ENCODE assay signal across 10 mouse cellular contexts in the genomic region with DNA sequence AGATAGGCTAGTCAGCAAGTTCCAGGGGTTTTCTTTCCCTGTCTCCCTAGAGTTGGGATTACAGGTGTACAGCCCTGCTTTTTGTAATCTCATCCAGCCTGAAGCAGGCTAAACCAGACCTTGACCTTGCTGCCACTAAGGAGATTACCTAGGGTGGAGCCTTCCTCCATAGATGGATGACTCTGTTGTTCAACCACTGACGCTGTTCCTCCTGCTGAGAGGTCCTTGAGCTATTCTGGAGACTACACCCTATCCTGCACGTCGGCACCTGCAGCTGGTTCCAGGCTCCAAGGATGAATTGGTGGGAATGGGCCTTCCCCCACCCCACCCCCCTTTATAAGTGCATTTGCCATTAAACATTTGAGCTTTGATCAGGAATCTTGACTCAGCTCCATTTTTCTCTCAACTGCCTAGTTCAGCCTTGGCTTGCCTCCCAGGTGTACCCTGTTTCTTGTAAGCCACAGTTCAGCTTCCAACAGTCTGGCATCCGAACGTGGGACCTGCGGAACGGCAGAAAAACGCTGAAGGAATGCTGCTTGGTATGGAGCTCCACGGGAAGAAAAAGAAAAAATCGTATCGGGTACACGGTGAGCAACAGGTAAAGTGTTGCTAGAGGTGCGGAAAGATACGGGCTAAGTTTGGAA.
DNase-seq lines count a peak whose midpoint lies in the region; ATAC-seq lines count a peak whose summit lies in the region.
"Had no signal": no experiment of that assay in that cellular context is flagged by ENCODE, and none has a peak within 500 bp of the region (broad histone marks: within the 10 kb centered on the region; RNA-seq: fewer than 3 reads in every experiment).

No protein-coding gene starts in this region.

- no peak for DNase-seq in embryonic facial prominence, embryonic 10.5 days (ENCODE audit: low spot score)
- no peak for DNase-seq in neural tube, embryonic 10.5 days (ENCODE audit: extremely low spot score, low spot score)
- no peak for DNase-seq in Muller cell, postnatal 12 days (ENCODE audit: inconsistent ontology term)
- DNase-seq: layer of hippocampus, postnatal 36 days had no signal

- H3K4me1 ChIP-seq in embryonic facial prominence, embryonic 13.5 days = 0 out of 2 replicates have a peak, but pooled peaks cover 2% of the 10 kb centered on the region
- no peaks in the 10 kb centered on the region for H3K4me1 ChIP-seq in embryonic facial prominence, embryonic 10.5 days
- H3K4me1 ChIP-seq in hindbrain, embryonic 15.5 days (replicated peaks) = no peaks in the 10 kb centered on the region
- no peaks in the 10 kb centered on the region for H3K4me1 ChIP-seq in hindbrain, embryonic 12.5 days
- no peaks in the 10 kb centered on the region for H3K4me1 ChIP-seq in neural tube, embryonic 15.5 days
- H3K4me1 ChIP-seq in limb, embryonic 15.5 days = peaks cover 9% of the 10 kb centered on the region

- ATAC-seq in embryonic facial prominence, embryonic 13.5 days (ENCODE audit: insufficient number of reproducible peaks, insufficient read depth, low FRiP score, low TSS enrichment, low read depth) = no peak
- no peak for ATAC-seq in hindbrain, embryonic 15.5 days (ENCODE audit: low FRiP score, low read depth)
- ATAC-seq in hindbrain, embryonic 12.5 days (ENCODE audit: low FRiP score) = no peak
- ATAC-seq in neural tube, embryonic 15.5 days (ENCODE audit: low FRiP score) = no peak
- ATAC-seq in limb, embryonic 15.5 days (ENCODE audit: insufficient number of reproducible peaks, low FRiP score, low TSS enrichment, low read depth) = no peak

- no peaks in the 10 kb centered on the region for H3K36me3 ChIP-seq in embryonic facial prominence, embryonic 13.5 days
- H3K36me3 ChIP-seq in embryonic facial prominence, embryonic 10.5 days (replicated peaks) = no peaks in the 10 kb centered on the region
- no peaks in the 10 kb centered on the region for H3K36me3 ChIP-seq in hindbrain, embryonic 15.5 days
- no peaks in the 10 kb centered on the region for H3K36me3 ChIP-seq in hindbrain, embryonic 12.5 days
- no peaks in the 10 kb centered on the region for H3K36me3 ChIP-seq in neural tube, embryonic 15.5 days
- no peaks in the 10 kb centered on the region for H3K36me3 ChIP-seq in limb, embryonic 15.5 days

- no peak overlapping the region for H3K27ac ChIP-seq in embryonic facial prominence, embryonic 13.5 days
- no peak overlapping the region for H3K27ac ChIP-seq in embryonic facial prominence, embryonic 10.5 days (replicated peaks)
- no peak overlapping the region for H3K27ac ChIP-seq in hindbrain, embryonic 15.5 days (replicated peaks)
- H3K27ac ChIP-seq in hindbrain, embryonic 12.5 days = no peak overlapping the region
- no peak overlapping the region for H3K27ac ChIP-seq in neural tube, embryonic 15.5 days (replicated peaks)
- no peak overlapping the region for H3K27ac ChIP-seq in limb, embryonic 15.5 days

- no peak overlapping the region for H3K9ac ChIP-seq in embryonic facial prominence, embryonic 13.5 days
- H3K9ac ChIP-seq in hindbrain, embryonic 15.5 days = no peak overlapping the region
- no peak overlapping the region for H3K9ac ChIP-seq in hindbrain, embryonic 12.5 days
- no peak overlapping the region for H3K9ac ChIP-seq in neural tube, embryonic 15.5 days (replicated peaks)
- no peak overlapping the region for H3K9ac ChIP-seq in limb, embryonic 15.5 days

- H3K4me2 ChIP-seq in embryonic facial prominence, embryonic 13.5 days = peak overlapping the region; percentile 21
- H3K4me2 ChIP-seq in hindbrain, embryonic 15.5 days = peak overlapping the region; percentile 39
- H3K4me2 ChIP-seq in hindbrain, embryonic 12.5 days (replicated peaks) = no peak overlapping the region
- H3K4me2 ChIP-seq in neural tube, embryonic 15.5 days = peak overlapping the region; percentile 7; the same call in 1 of the 2 replicates
- peak overlapping the region; percentile 31 for H3K4me2 ChIP-seq in limb, embryonic 15.5 days
- H3K4me2 ChIP-seq: liver, embryonic 11.5 days had no signal

- no peak overlapping the region for H3K4me3 ChIP-seq in embryonic facial prominence, embryonic 13.5 days
- H3K4me3 ChIP-seq in embryonic facial prominence, embryonic 10.5 days = no peak overlapping the region
- no peak overlapping the region for H3K4me3 ChIP-seq in hindbrain, embryonic 15.5 days
- no peak overlapping the region for H3K4me3 ChIP-seq in hindbrain, embryonic 12.5 days
- no peak overlapping the region for H3K4me3 ChIP-seq in neural tube, embryonic 15.5 days (replicated peaks)
- peak overlapping the region; percentile 10; the same call in 1 of the 2 replicates for H3K4me3 ChIP-seq in limb, embryonic 15.5 days

- 30% methylated on average over 14 of the region's 14 CpGs for WGBS in embryonic facial prominence, embryonic 13.5 days
- WGBS in embryonic facial prominence, embryonic 10.5 days = 36% methylated on average over 14 of the region's 14 CpGs
- WGBS in hindbrain, embryonic 15.5 days = 38% methylated on average over 14 of the region's 14 CpGs
- 35% methylated on average over 14 of the region's 14 CpGs for WGBS in hindbrain, embryonic 12.5 days
- WGBS in neural tube, embryonic 15.5 days = 42% methylated on average over 14 of the region's 14 CpGs
- 22% methylated on average over 14 of the region's 14 CpGs for WGBS in limb, embryonic 15.5 days

- H3K27me3 ChIP-seq in embryonic facial prominence, embryonic 13.5 days = no peaks in the 10 kb centered on the region
- peaks cover 7% of the 10 kb centered on the region for H3K27me3 ChIP-seq in embryonic facial prominence, embryonic 10.5 days (replicated peaks; ENCODE audit: low read depth, poor library complexity, severe bottlenecking)
- no peaks in the 10 kb centered on the region for H3K27me3 ChIP-seq in hindbrain, embryonic 15.5 days
- H3K27me3 ChIP-seq in hindbrain, embryonic 12.5 days = no peaks in the 10 kb centered on the region
- H3K27me3 ChIP-seq in neural tube, embryonic 15.5 days (replicated peaks) = no peaks in the 10 kb centered on the region
- H3K27me3 ChIP-seq in limb, embryonic 15.5 days = peaks cover 3% of the 10 kb centered on the region; the same call in 1 of the 2 replicates

- no peaks in the 10 kb centered on the region for H3K9me3 ChIP-seq in embryonic facial prominence, embryonic 13.5 days
- no peaks in the 10 kb centered on the region for H3K9me3 ChIP-seq in embryonic facial prominence, embryonic 10.5 days
- no peaks in the 10 kb centered on the region for H3K9me3 ChIP-seq in hindbrain, embryonic 15.5 days
- no peaks in the 10 kb centered on the region for H3K9me3 ChIP-seq in hindbrain, embryonic 12.5 days (replicated peaks)
- H3K9me3 ChIP-seq in neural tube, embryonic 15.5 days (replicated peaks) = no peaks in the 10 kb centered on the region
- no peaks in the 10 kb centered on the region for H3K9me3 ChIP-seq in limb, embryonic 15.5 days
